Mouse (Mus musculus) neutrophil, adult 65 days (primary cell): Measurements from ENCODE around the gene Meltf. TPM values are rescaled to one million over a fixed set of nuclear protein-coding genes. Genes with fewer than 3 reads are reported as not detected.

Source experiments
- total RNA-seq: library from RNA; stranded (reverse); gene quantifications from 2 replicates; pipeline ENCODE4 v1.2.4, GENCODE M21; 2023

Meltf gene
- total RNA-seq = not detected in 2 replicates

GRCm38 (mm10) chr16:31878573-31879257 lies at the start of gene Meltf:
TSS of gene Meltf (plus strand) at chr16:31878810.

GRCm38 (mm10) chr16:31933751-31934549 lies 55.3 kb downstream of the Meltf start, which contains the start of gene Pigz:
TSS of gene Pigz (plus strand) at chr16:31933851.

GRCm38 (mm10) chr16:31948345-31948774 lies 69.8 kb downstream of the Meltf start, which contains the start of the genes 0610012G03Rik and Ncbp2:
TSS of gene 0610012G03Rik (minus strand) at chr16:31948494.
TSS of gene Ncbp2 (plus strand) at chr16:31948513.

Other genes with a start within 250 kb of the Meltf start
- gene Dlg1, start 215.4 kb upstream of the Meltf start, total RNA-seq = 31.6 and 49.8 TPM in 2 replicates
- not detected in 2 replicates for gene Pigz, start 55.0 kb downstream of the Meltf start, total RNA-seq
- gene 0610012G03Rik, start 69.7 kb downstream of the Meltf start, total RNA-seq = 10.6 and 13.5 TPM in 2 replicates
- gene Ncbp2, start 69.7 kb downstream of the Meltf start, total RNA-seq = 12.0 and 13.7 TPM in 2 replicates
- gene Senp5, start 124.5 kb downstream of the Meltf start, total RNA-seq = 10.4 and 16.2 TPM in 2 replicates
- 97.0 and 112 TPM in 2 replicates for gene Pak2, start 200.5 kb downstream of the Meltf start, total RNA-seq
- 37.4 and 49.3 TPM in 2 replicates for gene Pigx, start 220.9 kb downstream of the Meltf start, total RNA-seq
- 33.1 and 41.5 TPM in 2 replicates for gene Cep19, start 221.0 kb downstream of the Meltf start, total RNA-seq